Mouse (Mus musculus) C2C12 (cell line): ENCODE measurements around the gene Ufc1.
"Not testable (repeated sequence)": the region's sequence is repeated elsewhere in the genome, so short reads cannot be mapped to it uniquely, and the experiment has no call there.

Experiments
- CTCF ChIP-seq: IDR thresholded peaks from one replicate; pipeline ENCODE4 v1.5.1; 2011; ENCODE audit not compliant: control insufficient read depth, insufficient read depth, insufficient read length
- MYOD1 ChIP-seq: IDR thresholded peaks from one replicate; pipeline ENCODE4 v1.6.1; 2011; ENCODE audit warnings: low read depth; ENCODE audit not compliant: control insufficient read depth, insufficient read length
- MYOG ChIP-seq: IDR thresholded peaks from one replicate; pipeline ENCODE4 v1.6.1; 2011; ENCODE audit not compliant: control insufficient read depth, insufficient read length; ENCODE audit errors: extremely low read depth

GRCm38 (mm10) chr1:171326588-171326987 is 31.8 kb upstream of the Ufc1 start:
- TF ChIP-seq CTCF, MYOG, MYOD1: not testable (repeated sequence)
